Mouse (Mus musculus): ENCODE measurements around the gene Fsip1. TPM values are rescaled to one million over a fixed set of nuclear protein-coding genes. Genes with fewer than 3 reads are reported as not detected.
A peak's percentile ranks its signal among the peaks of the same experiment; 100 is the strongest.
"Not testable (repeated sequence)": the region's sequence is repeated elsewhere in the genome, so short reads cannot be mapped to it uniquely, and the experiment has no call there.

Gene Fsip1
- total RNA-seq, 2 experiments from 2014 or later = not detected

DNA sequence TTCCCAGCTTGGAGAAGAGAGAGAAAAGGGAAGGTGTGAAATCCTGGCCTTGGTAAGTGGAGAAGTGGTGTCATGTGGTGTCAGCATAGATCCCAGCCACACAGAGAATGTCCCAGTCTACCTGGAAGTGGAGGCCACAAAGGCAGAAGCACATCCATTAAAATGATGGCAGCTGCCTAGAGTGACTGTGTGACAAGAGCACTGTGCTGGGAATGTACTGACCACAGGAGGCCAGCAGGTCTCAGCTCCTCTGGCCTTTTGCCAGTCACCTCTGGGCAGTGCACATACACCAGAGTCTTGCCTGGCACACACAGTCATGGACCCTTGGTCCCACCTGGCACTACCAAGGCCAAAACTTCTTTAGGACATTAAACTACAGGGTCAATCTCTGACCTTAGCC lies 54.8 kb downstream of the Fsip1 start:
- no peak for DNase-seq
- intact Hi-C loops (cut with DNase I; ENCODE audit: low total_unique reads) = loop anchor here (2.0 kb wide), 1 partner anchor 45 kb away; no protein-coding TSS in a partner anchor

DNA sequence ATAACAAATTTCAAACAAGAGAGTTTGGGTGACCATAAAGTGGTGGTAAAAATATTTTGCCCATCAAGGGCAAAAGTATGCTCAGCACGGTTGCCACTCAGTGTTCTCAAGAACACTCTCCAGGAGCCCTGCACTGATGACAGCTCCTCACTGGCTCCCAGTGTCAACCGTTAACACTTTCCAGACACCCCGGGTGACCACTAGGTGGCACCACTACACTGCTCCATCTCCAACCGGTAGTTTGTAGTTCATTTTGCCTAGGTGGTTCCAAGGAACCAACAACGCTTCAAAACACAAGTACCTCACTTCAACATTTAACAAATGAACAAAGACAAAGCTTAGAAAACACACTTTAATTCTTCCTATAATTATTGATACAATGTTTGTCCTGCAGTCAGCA lies 56.9 kb downstream of the Fsip1 start:
- peak; percentile 73 for DNase-seq

DNA sequence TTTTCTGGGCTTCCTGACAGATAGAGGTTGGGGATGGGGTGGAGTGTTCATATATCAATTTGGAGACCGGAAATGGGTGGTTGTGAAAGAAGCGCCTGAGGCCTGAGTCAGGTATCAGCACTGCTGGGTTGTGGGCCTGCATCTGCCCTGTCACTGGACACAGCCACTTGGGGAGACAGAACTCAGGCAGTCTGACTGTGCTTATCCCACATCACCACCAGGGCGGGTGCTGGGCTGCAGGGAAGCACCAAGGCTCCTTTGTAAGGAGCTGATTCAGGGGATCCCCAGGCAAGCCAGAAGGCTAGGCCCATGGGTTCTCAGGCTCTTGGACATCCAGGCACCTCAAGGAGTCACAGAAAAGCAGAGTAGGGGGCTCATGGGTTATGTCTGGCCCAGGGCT lies 59.8 kb downstream of the Fsip1 start:
- intact Hi-C loops (cut with DNase I; ENCODE audit: low total_unique reads) = no loop called here
- no peak for DNase-seq

More for the DNA sequence above, 56.9 kb downstream of the Fsip1 start:
- intact Hi-C loops (cut with DNase I; ENCODE audit: low total_unique reads) = no loop called here

DNA sequence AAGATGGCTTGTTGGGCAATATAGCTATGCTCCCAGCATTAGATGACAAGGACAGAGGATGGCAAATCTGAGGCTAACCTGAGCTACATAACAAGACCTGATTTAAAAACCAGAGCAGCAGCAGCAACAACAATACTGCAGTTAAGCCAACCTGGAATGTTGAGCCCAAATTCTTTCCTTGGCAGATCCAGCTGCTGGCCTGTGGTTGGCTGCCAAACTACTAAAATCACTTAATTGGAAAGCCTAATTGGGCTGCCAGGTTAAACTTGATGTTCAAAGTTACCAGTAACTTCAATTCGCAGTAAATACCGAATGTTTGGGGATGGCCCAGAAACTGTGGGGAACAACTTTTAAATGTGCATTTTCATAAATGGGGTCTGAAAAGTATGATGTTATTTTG lies 74.6 kb downstream of the Fsip1 start:
- no peak for DNase-seq

DNA sequence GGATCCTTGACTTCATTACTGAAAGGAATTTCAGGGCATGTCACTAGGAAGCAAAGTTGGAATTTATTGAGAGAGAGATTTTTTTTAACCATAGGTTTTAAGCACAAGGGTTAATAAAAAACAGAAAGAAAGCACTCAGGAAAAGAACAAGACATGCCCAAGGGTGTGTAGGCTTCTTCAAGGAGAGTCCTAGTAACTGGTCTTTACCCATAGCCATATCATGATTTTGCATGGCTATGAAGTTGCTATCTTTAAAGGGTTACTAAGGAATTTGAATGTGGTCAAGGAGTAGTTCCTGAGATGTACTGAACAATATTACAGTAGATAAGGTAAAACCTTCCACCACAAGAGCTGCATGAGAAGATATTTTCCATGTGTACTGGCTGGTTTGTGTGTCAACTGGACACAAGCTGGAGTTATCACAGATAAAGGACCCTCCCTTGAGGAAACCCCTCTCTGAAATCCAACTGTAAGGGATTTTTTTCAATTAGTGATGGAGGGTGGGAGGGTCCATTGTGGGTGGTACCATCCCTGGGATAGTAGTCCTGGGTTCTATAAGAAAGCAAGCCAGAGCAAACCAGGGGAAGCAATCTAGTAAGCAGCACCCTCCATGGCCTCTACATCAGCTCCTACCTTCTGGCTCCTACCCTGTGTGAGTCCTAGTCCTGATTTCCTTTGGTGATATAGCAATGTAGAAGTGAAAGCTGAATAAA lies 76.7 kb downstream of the Fsip1 start:
- intact Hi-C loops (cut with DNase I; ENCODE audit: low total_unique reads) = no loop called here
- DNase-seq = no peak

More for the DNA sequence above, 74.6 kb downstream of the Fsip1 start:
- intact Hi-C loops (cut with DNase I; ENCODE audit: low total_unique reads) = no loop called here

DNA sequence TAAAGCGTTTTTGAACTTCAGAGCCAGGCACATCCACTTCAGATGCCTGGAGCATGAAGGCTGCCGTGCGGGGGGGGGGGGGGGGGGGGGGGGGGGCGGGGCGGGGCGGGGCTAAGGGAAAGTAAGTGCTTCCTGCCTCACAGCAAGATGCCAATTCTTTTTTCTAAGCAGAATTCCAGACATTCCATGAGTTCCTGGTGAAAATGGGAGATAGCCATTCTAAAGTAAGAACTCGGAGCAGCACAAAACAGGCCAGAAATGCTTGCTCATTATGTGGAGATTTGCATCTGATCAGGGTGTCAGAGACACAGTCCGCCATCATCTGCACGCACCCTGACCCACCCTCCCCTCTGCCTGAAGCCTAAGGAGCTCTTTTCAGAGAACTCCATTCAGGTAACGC lies 77.3 kb downstream of the Fsip1 start:
- intact Hi-C loops (cut with DNase I; ENCODE audit: low total_unique reads) = no loop called here
- DNase-seq = no peak

DNA sequence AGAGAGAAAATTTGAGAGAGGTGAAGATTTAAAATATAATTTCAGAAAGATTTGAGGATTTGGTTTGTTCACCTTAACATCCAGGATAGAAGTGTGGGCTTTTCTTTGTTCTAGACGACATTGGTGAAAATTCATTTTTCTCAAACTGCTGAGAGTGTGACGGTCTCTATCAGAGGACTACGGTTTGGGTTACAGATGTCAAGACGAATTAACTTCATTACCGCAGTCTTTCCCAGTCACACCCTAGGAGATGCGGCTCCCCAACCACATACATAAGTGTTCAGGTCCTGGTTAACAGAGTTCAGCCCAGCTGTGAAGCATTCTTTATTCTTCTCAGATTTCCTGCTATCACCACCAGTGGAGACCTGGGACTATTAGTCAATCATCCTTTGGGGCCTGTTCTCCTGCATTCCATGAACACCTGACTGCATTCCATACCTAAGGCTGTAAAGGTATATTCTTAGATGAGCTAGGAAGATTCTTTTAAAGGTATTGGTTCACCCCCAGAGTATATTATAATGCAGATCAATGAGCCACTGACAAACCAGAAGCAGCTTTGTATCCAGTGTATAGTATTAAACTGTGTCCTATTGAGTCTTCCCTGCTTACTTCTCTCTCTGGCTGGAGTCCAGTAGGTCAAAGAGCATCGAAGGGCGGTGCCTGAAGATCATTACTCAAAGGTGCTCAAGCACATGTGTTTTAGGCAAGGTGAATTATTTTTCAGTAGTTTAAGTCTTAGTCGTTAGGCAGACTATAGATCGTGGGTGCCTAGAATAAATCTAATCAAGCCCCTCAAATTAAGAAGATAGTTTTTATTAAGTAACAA lies 82.0 kb downstream of the Fsip1 start:
- DNase-seq = no peak
- intact Hi-C loops (cut with DNase I; ENCODE audit: low total_unique reads) = no loop called here

DNA sequence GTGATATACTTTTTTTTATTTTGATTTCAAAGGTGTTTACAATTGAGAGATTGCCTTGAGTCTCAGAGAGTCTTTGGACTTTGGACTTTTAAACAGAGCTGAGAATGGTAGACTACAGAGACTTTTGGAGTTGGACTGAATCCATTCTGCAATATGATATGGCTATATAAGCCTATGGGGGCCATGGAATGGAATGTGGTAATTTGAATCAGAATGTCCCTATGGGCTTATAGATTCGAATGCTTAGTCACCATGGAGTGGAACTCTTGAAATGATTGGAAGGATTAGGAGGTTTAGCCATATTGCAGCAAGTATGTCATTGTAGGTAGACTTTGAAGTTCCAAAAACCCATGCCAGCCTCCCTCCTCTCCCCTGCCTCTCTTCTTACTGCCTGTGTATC lies 88.5 kb downstream of the Fsip1 start:
- DNase-seq = no peak
- intact Hi-C loops (cut with DNase I; ENCODE audit: low total_unique reads) = no loop called here

DNA sequence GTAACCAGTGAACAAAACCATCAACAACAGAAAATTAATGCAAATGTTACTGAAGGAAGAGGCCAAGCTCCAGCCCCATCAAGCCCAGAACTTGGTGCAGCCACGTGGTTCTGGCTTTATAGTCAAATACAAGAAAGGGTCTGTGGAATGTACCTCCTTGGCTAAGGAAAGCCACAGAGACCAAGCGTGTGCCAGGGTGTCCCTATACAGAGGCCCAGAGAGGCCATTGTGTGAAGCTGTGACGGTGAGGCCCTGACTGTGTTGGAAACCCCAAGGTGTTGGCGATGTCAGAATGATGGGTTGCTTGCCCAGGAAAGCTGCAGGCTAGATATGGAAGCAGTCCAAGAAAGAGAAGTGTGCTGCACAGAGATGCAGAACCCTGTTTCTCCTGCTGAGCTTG lies 89.0 kb downstream of the Fsip1 start:
- intact Hi-C loops (cut with DNase I; ENCODE audit: low total_unique reads) = no loop called here
- no peak for DNase-seq

DNA sequence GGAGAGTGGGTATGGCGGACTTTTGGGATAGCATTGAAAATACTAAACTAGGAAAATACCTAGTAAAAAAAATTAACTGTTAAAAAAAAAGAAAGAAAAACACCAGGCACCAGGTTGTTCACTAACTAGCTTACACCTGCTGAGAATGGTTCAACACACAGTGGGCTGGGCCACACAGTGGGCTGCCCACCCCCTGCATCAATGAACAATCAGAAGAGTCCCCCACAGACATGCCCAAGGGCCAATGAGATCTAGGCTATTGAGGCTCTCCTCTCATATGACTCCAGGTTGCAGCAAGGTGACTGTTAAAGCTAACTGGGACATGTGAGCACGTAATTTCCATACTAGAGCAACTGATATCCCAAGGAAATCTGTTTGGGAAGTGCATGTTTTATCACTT lies 91.1 kb downstream of the Fsip1 start:
- intact Hi-C loops (cut with DNase I; ENCODE audit: low total_unique reads) = no loop called here
- DNase-seq = no peak

DNA sequence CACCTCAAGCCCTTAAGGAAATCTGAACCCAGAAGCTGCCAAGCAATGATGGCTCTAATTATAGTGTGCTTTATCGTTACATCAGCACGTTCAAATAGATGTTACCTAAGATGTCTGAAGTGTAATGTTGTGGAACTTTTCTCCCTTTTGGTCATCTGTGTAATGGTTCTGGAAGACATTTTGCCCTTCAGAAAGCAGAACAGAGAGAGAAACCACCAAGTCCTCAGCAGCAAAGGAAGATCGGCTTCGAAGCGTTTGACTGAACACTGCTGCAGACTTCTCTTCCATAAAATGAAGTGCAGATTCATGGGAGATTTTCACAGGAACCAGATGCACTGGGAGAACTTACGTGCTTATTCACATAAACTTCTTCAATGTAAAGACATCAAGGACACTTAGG lies 92.6 kb downstream of the Fsip1 start:
- no peak for DNase-seq
- intact Hi-C loops (cut with DNase I; ENCODE audit: low total_unique reads) = no loop called here

DNA sequence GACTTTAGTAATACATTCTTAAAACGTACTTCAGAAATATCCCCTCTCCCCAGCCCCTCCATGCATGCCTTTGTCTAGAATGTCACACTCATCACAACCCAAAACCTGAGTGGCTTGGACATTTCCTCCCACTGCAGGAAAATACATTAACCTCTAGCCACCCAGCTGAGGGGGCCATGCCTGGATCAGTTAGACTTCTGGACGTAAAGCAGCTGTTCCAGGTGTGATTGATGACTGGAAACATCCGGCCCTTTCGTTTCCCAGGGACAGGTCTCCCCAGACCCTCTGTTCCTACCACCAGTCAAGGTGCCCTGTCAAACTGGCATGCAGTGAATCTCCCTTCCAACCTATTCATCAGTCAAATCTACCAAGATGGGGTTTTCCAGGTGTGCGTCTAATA lies 94.3 kb downstream of the Fsip1 start:
- intact Hi-C loops (cut with DNase I; ENCODE audit: low total_unique reads) = no loop called here

DNA sequence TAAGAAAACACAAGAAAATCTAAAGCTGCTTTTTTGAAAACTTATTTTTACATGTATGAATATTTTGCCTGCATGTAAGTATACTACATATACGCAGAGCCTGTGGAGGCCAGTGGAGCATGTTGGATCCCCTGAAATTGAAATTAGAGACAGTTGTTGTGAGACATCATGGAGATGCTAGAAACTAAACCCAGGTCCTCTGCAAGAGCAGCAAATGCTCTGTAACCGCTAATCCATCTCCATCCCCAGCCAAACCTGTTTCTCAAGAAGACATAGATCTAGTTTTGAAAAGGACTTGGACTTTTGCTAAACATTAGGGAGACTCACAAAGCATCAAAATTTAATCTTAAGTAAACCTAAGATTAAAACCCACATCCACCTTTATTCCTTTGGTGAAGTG lies 95.8 kb downstream of the Fsip1 start:
- intact Hi-C loops (cut with DNase I; ENCODE audit: low total_unique reads) = no loop called here
- no peak for DNase-seq

More for the DNA sequence above, 94.3 kb downstream of the Fsip1 start:
- DNase-seq = no peak

DNA sequence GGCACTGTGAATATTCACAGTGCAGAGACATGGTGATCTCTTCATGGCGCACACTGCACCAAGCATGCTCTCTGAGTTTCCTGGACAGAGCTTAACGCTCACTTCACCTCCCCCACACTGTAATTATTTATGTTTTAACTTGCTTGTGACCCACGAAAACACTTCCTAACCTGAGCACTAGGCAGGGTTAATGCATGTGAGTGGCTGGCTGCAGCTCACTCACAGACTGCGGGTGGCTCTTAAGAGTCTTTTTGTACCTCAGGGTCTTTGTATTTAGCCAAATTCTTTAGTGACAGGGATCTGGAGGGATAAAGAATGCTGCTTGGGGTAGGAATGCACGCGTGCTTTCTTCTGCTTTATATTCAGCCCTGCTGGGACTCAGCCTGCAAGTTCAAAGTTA lies 96.2 kb downstream of the Fsip1 start:
- intact Hi-C loops (cut with DNase I; ENCODE audit: low total_unique reads) = no loop called here
- DNase-seq = no peak

DNA sequence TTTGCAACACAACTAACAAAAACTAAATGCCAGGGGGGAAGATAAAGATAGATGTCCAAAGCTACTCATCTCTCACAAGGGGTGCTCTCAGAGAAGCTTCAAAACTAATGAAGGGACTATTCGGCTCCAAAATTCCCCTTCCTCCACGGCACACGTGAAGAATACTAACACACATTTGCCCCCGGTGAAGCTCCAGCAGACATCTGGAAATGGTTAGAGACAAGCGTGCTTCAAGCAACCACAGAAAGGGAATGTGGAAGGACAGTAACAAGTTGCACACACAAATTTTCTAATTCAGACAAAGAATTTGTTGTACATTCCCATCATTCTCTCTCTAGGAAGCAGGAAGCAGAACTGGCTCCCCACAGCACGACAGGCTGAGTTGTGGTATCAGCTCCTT lies 97.6 kb downstream of the Fsip1 start:
- no peak for DNase-seq
- intact Hi-C loops (cut with DNase I; ENCODE audit: low total_unique reads) = no loop called here

DNA sequence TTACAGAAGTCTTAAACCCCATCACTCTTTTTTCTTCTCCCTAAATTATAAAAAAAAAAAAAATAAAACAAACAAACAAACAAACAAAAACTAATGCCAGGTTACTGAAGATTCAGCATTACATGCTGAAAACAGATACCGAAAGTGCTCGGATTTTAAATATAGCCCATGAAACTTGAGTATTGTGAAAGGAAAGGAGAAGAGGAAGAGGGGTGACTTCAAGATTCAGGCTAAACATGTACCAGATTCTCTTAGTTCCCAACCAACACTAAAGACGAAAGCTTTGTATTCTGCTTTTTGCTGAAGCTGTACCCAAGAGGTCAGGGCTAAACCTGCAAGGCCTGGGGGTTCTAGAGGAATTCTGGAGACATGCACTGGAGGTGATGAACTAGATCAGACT lies 98.7 kb downstream of the Fsip1 start:
- DNase-seq = no peak
- intact Hi-C loops (cut with DNase I; ENCODE audit: low total_unique reads) = no loop called here

DNA sequence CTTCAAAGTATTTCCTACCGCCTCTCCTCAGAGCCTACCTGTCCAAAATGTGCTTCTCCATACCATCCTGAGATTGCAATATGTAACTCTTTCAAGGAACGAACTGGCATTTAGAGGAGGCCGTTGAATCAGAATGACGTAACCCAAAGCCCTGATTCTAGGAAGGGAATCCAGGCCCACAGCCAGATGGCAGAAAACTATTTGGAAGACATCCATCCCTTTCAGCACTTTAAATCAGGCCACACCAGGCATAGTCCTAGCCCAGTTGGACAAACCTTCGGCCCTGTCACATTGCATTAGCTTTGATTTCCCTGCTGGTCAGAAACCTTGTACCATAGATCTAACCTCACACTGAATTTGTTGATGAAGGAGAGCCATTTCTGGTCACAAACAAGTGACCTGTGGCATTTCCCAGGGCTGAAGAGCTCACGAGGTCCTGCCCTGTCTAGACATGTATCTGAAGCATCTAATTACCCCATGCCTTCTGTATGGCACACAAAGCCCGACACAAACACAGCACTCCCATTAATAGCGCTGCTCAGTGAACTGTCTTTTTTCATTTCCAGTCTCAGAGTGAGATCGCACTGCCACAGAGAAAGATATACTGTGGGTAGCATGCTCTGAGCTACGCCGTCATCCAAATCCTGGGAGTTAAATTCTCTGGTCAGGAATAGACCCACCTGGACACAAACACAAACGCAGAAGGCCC lies 106.8 kb downstream of the Fsip1 start:
- DNase-seq = peak; percentile 66
- intact Hi-C loops (cut with DNase I; ENCODE audit: low total_unique reads) = no loop called here

DNA sequence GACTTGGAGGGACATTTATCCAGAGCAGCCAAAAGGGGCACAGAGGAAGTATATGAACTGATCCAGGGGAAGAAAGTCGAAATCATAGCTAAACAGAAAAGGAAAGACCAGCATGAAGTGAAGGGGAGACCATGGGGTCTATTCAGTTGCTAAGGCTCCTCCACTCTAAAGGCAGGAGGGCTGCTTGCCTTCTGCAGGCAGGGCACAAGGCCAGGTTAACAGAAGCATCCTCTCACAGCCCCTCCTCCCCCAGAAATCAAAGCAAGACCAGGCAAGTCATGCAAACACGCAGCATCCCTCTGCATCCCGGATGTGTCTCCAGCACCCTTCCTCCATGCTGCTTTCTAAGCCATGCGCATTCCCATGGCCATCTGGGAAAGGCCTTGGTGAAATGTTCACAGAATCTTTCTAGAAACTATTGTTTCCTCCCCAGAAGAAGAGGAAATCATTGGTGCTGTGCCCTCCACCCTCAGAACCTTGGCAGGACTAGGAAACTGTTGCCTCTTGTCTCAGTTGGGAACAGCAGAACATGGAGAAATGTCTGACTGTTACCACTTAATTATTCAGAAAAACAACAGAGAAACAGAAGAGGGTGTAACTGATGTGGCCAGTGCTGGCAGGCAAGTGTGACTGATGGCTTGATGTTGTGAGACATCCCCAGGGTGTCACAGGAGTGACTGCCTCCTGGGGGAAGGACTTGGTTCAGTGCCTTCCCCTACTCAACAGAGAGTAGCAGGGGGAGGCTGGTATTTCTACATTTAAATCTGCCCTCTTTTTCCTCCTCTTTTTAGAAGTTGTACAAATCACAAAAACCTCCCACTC lies 108.2 kb downstream of the Fsip1 start:
- DNase-seq = no peak
- intact Hi-C loops (cut with DNase I; ENCODE audit: low total_unique reads) = no loop called here

DNA sequence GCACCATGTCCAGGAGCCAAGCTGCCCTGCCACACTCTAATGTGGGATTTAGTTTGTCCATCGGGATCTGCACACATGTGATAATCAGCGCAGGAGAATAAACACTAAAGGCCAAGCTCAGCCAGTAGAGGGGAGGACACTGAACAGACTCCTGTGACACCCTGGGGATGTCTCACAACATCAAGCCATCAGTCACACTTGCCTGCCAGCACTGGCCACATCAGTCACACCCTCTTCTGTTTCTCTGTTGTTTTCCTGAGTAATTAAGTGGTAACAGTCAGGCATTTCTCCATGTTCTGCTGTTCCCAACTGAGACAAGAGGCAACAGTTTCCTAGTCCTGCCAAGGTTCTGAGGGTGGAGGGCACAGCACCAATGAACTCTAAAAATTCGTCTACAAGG lies 109.0 kb downstream of the Fsip1 start:
- intact Hi-C loops (cut with DNase I; ENCODE audit: low total_unique reads); DNase-seq: not testable (repeated sequence)

DNA sequence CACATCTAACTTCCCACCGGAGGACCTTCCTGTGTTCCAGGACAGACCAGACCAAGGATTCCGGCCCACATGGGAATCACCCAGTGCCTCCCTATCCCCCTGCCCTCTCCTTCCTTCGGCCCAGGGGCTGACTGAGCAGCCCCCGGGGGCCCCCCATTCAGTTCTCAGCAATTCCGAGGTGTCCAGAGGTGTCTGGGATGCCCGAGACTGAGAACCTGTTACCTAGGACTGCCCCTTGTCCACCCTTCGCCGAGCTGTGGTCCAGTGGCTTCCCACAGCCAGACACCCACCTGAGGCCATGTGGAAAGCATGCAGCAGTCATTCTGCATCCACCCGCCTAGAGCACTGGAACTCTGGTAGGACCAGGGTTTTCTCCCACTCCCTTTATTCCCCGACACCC lies 115.1 kb downstream of the Fsip1 start:
- DNase-seq = no peak
- intact Hi-C loops (cut with DNase I; ENCODE audit: low total_unique reads) = no loop called here

Measured in gastrocnemius, postnatal 14 days (tissue).